Mouse (Mus musculus) stomach, embryonic 16.5 days (tissue): Measurements from ENCODE around the gene Ncs1. TPM values are rescaled to one million over a fixed set of nuclear protein-coding genes. Genes with fewer than 3 reads are reported as not detected.
A peak's percentile ranks its signal among the peaks of the same experiment; 100 is the strongest.

Experiments
- ATAC-seq: fragments of 200-750 bp; cut with Nextera tagmentation; 2 replicates; pipeline ENCODE4 v1.8.0; 2017; ENCODE audit warnings: moderate number of reproducible peaks, moderate TSS enrichment; ENCODE audit not compliant: insufficient read depth, low FRiP score
- H3K27ac ChIP-seq: fragments of 300-500 bp; sonication (generic); 2 replicates; pipeline ENCODE4 v1.5.1; 2014; ENCODE audit warnings: low read length
- H3K27me3 ChIP-seq: fragments of 300-500 bp; sonication (generic); 2 replicates; pipeline ENCODE4 v1.6.1; 2014; ENCODE audit warnings: low read length, control low read depth, mixed read lengths; ENCODE audit not compliant: control insufficient read depth, insufficient read depth
- H3K36me3 ChIP-seq: fragments of 300-500 bp; sonication (generic); 2 replicates; pipeline ENCODE4 v1.6.1; 2014; ENCODE audit warnings: low read length; ENCODE audit not compliant: control insufficient read depth, insufficient read depth
- H3K4me1 ChIP-seq: fragments of 300-500 bp; sonication (generic); 2 replicates; pipeline ENCODE4 v1.6.1; 2014; ENCODE audit warnings: low read length, control low read depth, mixed read lengths; ENCODE audit not compliant: control insufficient read depth, insufficient read depth
- H3K4me2 ChIP-seq: fragments of 300-500 bp; sonication (generic); 2 replicates; pipeline ENCODE4 v1.6.1; 2014; ENCODE audit warnings: low read depth, low read length, mixed read lengths
- H3K4me3 ChIP-seq: fragments of 300-500 bp; sonication (generic); replicated peaks from 2 replicates; pipeline ENCODE4 v1.5.1; 2014; ENCODE audit warnings: mild to moderate bottlenecking, low read length
- H3K9ac ChIP-seq: fragments of 300-500 bp; sonication (generic); 2 replicates; pipeline ENCODE4 v1.6.1; 2014; ENCODE audit warnings: low read length
- H3K9me3 ChIP-seq: fragments of 300-500 bp; sonication (generic); replicated peaks from 2 replicates; pipeline ENCODE4 v1.6.1; 2016; ENCODE audit warnings: low read length, control low read depth; ENCODE audit not compliant: control insufficient read depth
- WGBS: fragments of 180-500 bp; shearing (Covaris S2); extraction: QIAGEN DNeasy Blood & Tissue Kit; methylation state at CpG from one replicate; pipeline ENCODE4 v1.1.7; 2014; 5-methylcytosine and 5-hydroxymethylcytosine counted together
- polyA plus RNA-seq: library from polyadenylated mRNA; unstranded; fragments of >200 nt; fragmentation: Nextera tagmentation; extraction: Ambion mirVana; gene quantifications from 2 replicates; pipeline ENCODE4 v1.2.1, GENCODE M21; 2015

Ncs1 gene
- polyA plus RNA-seq, 1 experiment from 2014 or later: 22.2 TPM

DNA sequence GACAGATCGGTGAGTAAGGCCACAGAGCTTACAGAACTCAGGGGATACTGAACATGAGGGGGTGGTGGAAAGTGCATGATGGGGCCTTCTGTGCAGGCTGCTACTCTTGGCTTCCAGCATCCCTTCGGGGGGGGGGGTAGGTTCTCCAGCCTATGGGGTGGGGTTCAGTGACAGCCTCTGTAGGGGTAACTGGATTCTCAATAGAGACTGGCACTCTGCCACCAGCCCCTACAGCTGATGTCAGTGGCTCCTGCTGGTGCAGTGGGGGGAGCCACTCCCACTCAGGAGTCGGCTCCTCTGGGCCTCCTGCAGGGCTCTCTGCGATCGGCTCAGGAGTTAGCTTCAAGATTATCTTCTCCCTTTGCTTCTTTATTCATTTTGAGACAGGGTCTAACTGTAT is 32.9 kb downstream of the Ncs1 start:
- no peak overlapping the region for H3K27ac ChIP-seq
- no peak overlapping the region for H3K9ac ChIP-seq
- H3K9me3 ChIP-seq: no peaks in the 10 kb centered on the region
- H3K27me3 ChIP-seq: no peaks in the 10 kb centered on the region
- H3K4me1 ChIP-seq: no peaks in the 10 kb centered on the region
- 78% methylated on average over 5 of the region's 5 CpGs for WGBS
- no peak overlapping the region for H3K4me3 ChIP-seq
- no peaks in the 10 kb centered on the region for H3K36me3 ChIP-seq
- no peak for ATAC-seq
- no peak overlapping the region for H3K4me2 ChIP-seq

- WGBS: 85% methylated on average over 8 of the region's 8 CpGs
- Histone ChIP-seq H3K4me3 (no peak overlapping the region), H3K27ac (no peak overlapping the region), H3K4me2 (no peak overlapping the region), H3K4me1 (no peaks in the 10 kb centered on the region), H3K9ac (no peak overlapping the region), H3K36me3 (no peaks in the 10 kb centered on the region), H3K27me3 (no peaks in the 10 kb centered on the region), H3K9me3 (no peaks in the 10 kb centered on the region)
- no peak for ATAC-seq
These were observed 35.5 kb downstream of the Ncs1 start for GRCm38 (mm10) chr2:31281138-31281537.

DNA sequence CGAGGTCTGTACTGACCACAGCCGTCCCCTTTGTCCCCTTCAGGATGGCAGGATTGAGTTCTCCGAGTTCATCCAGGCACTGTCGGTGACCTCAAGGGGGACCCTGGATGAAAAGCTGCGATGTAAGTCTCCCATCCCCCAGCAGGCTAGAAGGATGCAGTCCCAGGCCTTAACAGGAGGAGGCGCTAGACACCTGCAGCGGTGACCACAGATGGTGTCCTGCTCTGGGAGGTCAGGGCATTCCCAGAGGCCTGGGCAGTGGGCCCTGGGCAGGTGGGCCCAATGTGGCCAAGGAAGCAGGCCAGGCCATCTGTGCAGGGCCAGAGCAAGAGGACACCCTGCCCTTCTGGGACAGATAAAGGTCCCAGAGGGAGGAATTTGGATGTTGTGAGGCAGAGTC is 36.6 kb downstream of the Ncs1 start:
- Histone ChIP-seq H3K27me3 (no peaks in the 10 kb centered on the region), H3K4me2 (no peak overlapping the region), H3K4me1 (no peaks in the 10 kb centered on the region), H3K36me3 (0 out of 2 replicates have a peak, but pooled peaks cover 4% of the 10 kb centered on the region), H3K9ac (no peak overlapping the region), H3K27ac (no peak overlapping the region), H3K9me3 (no peaks in the 10 kb centered on the region), H3K4me3 (no peak overlapping the region)
- 64% methylated on average over 7 of the region's 7 CpGs for WGBS
- ATAC-seq: no peak

DNA sequence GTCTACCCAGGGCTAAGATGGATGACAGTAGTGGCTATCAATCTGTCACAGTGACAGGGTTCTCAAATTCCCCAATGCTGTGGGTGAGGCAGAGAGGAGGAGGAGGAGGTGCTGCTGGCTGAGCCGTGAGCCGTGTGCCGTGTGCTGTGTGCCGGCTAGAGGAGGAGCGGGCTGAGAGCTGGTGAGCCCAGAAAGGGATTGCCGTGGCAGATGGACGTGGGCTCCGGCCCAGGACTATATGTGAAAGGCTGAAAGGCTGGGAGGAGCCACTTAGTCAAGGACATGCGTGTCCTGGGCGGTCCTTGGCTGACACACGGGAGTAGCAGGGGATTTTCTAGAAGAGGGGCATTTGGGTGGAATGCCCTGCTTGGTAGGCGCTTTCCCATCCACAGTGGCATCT is 37.3 kb downstream of the Ncs1 start:
- no peak overlapping the region for H3K27ac ChIP-seq
- 90% methylated on average over 12 of the region's 12 CpGs for WGBS
- no peak overlapping the region for H3K4me3 ChIP-seq
- no peak overlapping the region for H3K9ac ChIP-seq
- no peaks in the 10 kb centered on the region for H3K9me3 ChIP-seq
- no peak for ATAC-seq
- no peaks in the 10 kb centered on the region for H3K4me1 ChIP-seq
- H3K4me2 ChIP-seq: no peak overlapping the region
- 0 out of 2 replicates have a peak, but pooled peaks cover 4% of the 10 kb centered on the region for H3K36me3 ChIP-seq
- no peaks in the 10 kb centered on the region for H3K27me3 ChIP-seq

DNA sequence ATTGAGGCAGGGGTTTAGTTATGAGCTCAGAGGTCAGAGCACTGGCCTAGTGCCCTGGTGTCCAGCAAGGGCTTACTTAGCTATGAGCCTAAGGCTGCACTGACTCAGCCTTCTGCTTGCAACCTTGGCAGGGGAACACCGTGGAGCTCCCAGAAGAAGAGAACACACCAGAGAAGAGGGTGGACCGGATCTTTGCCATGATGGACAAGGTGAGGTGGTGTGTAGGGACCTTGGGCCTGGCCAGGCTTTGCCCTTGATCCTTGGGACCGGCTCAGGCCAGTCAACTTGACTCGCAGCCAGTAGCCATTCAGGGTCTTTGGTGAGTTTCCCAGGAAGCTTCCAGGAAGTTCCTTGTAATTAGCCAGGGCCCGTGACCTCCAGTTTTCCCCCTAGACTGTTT is 38.9 kb downstream of the Ncs1 start:
- ATAC-seq: no peak
- H3K4me2 ChIP-seq: no peak overlapping the region
- no peaks in the 10 kb centered on the region for H3K4me1 ChIP-seq
- 92% methylated on average over 5 of the region's 5 CpGs for WGBS
- H3K9ac ChIP-seq: no peak overlapping the region
- H3K36me3 ChIP-seq: 0 out of 2 replicates have a peak, but pooled peaks cover 4% of the 10 kb centered on the region
- H3K9me3 ChIP-seq: no peaks in the 10 kb centered on the region
- no peak overlapping the region for H3K4me3 ChIP-seq
- no peaks in the 10 kb centered on the region for H3K27me3 ChIP-seq
- H3K27ac ChIP-seq: no peak overlapping the region

- ATAC-seq: no peak
- H3K27ac ChIP-seq: no peak overlapping the region
- no peaks in the 10 kb centered on the region for H3K9me3 ChIP-seq
- no peaks in the 10 kb centered on the region for H3K4me1 ChIP-seq
- no peak overlapping the region for H3K4me3 ChIP-seq
- 16% methylated on average over 6 of the region's 6 CpGs for whole genome bisulfite sequencing
- H3K27me3 ChIP-seq: no peaks in the 10 kb centered on the region
- H3K9ac ChIP-seq: no peak overlapping the region
- H3K36me3 ChIP-seq: 0 out of 2 replicates have a peak, but pooled peaks cover 4% of the 10 kb centered on the region
- no peak overlapping the region for H3K4me2 ChIP-seq
These were observed 45.8 kb downstream of the Ncs1 start for GRCm38 (mm10) chr2:31291421-31291820.

DNA sequence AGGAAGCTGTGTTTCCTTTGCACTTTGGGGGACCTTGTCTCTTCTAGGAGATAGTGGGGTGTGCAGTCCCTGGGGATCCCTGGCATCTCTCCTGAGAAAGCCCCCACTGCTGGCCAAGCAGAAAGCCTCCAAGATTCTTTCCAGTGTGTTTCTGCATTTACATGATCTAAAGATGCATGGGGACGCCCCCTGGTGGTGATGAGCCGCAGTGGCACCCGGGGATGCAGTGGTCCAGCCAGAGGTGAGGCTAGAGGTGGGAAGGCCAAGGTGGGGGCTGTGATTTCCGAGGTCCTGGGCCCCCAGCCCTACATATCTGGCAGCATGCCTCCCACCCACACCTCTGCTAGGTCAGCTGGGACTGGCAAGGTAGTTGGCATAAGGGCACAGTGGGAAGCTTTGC is 49.4 kb downstream of the Ncs1 start:
- H3K4me2 ChIP-seq: no peak overlapping the region
- H3K4me3 ChIP-seq: no peak overlapping the region
- no peak overlapping the region for H3K9ac ChIP-seq
- no peaks in the 10 kb centered on the region for H3K36me3 ChIP-seq
- no peaks in the 10 kb centered on the region for H3K27me3 ChIP-seq
- H3K9me3 ChIP-seq: no peaks in the 10 kb centered on the region
- ATAC-seq: no peak
- H3K4me1 ChIP-seq: peaks cover 9% of the 10 kb centered on the region; the same call in 1 of the 2 replicates
- no peak overlapping the region for H3K27ac ChIP-seq
- 0% methylated on average over 4 of the region's 4 CpGs for WGBS

GRCm38 (mm10) chr2:31296395-31296794 is 50.8 kb downstream of the Ncs1 start:
- no peak overlapping the region for H3K9ac ChIP-seq
- H3K27ac ChIP-seq: no peak overlapping the region
- H3K9me3 ChIP-seq: no peaks in the 10 kb centered on the region
- no peak overlapping the region for H3K4me2 ChIP-seq
- peaks cover 9% of the 10 kb centered on the region; the same call in 1 of the 2 replicates for H3K4me1 ChIP-seq
- ATAC-seq: no peak; the same call in 1 of the 2 replicates
- 70% methylated on average over 6 of the region's 6 CpGs for WGBS
- no peaks in the 10 kb centered on the region for H3K36me3 ChIP-seq
- H3K4me3 ChIP-seq: no peak overlapping the region
- H3K27me3 ChIP-seq: no peaks in the 10 kb centered on the region

- 5% methylated on average over 17 of the region's 17 CpGs for WGBS
- Histone ChIP-seq H3K4me2 (peak overlapping the region; percentile 58), H3K9me3 (no peaks in the 10 kb centered on the region), H3K4me3 (peak overlapping the region; percentile 51), H3K27ac (no peak overlapping the region), H3K36me3 (no peaks in the 10 kb centered on the region), H3K27me3 (no peaks in the 10 kb centered on the region), H3K9ac (peak overlapping the region; percentile 64), H3K4me1 (peaks cover 9% of the 10 kb centered on the region; the same call in 1 of the 2 replicates)
- ATAC-seq: peak; percentile 87; the same call in 1 of the 2 replicates
These were observed 52.1 kb downstream of the Ncs1 start for GRCm38 (mm10) chr2:31297602-31298268.
